Mouse (Mus musculus): ENCODE measurements around the gene Glp2r.

Gene Glp2r

GRCm38 (mm10) chr11:67663437-67663836 lies 107.5 kb downstream of the Glp2r start:
- no peak for DNase-seq (ENCODE audit: low read depth in 2 of 2, low spot score in 2 of 2)

GRCm38 (mm10) chr11:67661465-67661864 lies 109.5 kb downstream of the Glp2r start:
- DNase-seq (ENCODE audit: low read depth in 2 of 2, low spot score in 2 of 2), result no peak

DNA sequence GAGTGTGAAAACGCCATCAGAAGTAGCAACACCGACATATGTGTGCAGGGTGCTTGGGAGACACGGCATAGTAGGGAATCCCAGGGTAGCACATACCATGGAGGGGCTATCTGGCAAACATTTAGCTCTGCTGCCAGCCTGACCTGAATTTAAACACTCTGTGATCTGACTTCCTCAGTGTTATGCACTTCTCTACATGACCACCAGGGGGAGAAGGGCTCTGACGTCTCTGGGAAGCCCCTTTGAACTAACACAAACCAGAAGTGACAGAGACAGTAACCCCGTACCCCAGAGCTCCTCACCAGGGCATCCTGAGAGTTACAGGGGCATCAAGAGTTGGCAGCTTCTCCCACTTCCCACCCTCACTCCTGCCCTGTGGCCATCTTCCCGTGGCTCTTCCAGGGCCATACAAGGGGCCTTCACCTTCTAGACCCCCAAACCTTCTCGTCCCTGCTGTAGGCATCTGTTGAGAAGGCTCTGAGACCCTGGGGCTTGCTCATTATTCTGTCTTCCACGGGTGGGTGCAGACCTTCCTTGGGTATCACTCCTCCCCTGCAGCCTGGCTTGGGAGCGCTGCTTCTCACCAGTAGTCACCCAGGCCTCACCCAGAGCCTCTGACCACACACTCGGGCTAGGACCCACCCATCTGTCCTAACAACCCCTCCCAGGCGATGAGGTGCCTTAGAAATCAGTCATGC lies 113.1 kb downstream of the Glp2r start:
- no peak for DNase-seq (ENCODE audit: low read depth in 2 of 2, low spot score in 2 of 2)

DNA sequence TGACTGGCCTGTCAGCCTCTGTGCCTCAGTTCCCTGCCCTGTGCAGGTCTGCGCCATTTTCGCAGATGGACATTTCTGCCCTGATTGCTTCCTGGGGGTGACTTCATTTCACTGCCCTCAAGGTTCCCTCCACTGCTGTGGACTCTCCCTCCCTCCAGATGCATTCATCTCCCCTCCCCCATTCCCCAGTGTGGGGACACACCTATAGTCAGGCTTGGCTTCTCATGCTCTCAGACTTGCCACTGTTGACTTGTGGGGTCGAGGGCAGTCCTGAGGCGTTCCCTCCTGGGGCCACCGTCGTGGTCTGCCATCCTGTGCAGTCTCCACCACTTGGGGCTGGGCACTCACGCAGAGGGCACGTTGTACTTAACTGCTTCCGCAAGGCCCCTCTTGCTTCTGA lies 114.1 kb downstream of the Glp2r start:
- no peak for DNase-seq (ENCODE audit: low read depth in 2 of 2, low spot score in 2 of 2)

DNA sequence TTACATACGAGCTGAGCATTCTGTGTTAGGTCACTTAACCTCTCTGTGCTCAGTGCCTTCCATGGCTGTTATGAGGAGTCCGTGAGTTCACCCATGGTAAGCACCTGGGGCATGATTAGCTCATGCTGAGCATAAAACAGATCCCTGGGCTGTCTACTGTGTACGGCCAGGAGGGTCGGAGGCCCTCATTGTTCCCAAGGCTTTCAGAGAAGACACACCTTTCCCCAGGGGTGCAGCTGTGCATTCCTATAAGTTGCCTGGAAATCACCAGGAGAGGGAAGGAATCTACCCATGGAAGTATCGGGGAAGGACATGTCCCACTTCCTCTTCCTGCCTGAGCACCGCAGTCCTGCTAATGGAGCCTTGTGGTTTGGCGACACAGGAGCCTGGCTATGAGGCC lies 114.6 kb downstream of the Glp2r start:
- DNase-seq (ENCODE audit: low read depth in 2 of 2, low spot score in 2 of 2), result no peak

DNA sequence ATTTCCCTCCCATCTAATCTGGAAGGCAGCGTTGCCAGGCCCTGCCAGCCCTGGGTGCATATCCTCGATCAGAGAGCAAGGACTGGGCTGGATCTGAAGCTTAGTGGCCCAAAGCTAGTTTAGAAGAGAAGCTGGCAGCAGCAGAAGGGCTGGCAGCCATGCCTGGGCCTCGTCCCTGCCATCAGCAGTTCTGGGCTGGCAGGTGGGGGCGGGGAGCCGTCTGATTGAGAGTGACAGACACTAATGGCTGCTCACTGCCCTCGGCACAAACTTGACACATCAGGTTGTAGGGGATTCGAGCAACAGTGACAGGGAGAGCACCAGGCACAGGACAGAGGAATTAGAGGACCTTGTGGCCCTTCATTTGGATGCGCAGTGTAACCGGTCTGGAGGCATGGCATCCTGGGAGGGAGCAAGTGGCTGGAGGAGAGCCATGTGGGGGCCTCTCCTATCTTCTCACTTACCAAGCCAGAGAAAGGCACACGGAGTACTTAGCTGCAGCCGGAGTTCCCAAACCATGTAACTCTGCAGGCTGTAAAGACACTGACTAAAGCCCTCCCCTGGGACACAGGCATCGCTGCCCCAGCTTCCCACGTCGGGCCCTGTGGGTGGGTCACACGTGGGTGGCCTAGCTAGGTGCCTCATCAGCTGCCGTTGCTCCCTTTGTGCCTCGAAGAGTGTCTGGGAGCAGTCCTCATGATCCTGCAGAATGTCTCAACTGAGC lies 115.6 kb downstream of the Glp2r start:
- no peak for DNase-seq (ENCODE audit: low read depth in 2 of 2, low spot score in 2 of 2)

GRCm38 (mm10) chr11:67654514-67654913 lies 116.4 kb downstream of the Glp2r start:
- no peak for DNase-seq (ENCODE audit: low read depth in 2 of 2, low spot score in 2 of 2)

DNA sequence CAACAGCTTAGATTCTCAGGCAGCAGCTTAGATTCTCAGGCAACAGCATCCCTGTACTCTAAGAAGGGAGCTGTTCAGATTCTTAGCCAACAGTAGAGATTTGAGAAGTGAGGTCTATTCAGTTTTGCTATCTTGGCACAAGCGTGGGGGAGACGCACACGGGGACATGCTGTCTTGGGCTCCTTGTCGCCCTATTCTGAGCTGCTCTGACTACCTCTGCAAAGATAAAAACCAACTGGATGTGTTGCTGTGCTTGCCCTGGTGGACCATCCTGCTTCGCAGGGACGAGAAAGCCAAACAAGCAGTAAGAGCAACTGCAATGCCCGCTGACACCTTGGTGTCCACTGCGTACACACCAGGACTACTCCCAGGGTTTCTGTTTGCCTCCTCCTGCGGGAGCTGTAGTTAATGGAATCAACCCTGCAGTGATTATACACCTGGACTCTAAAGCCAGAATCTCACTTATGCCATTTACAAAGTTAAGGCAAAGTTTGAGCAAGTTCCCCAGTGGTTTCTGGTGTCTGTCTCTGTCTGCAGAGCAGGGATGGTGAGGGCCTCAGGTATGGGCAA lies 117.3 kb downstream of the Glp2r start:
- no peak for DNase-seq (ENCODE audit: low read depth in 2 of 2, low spot score in 2 of 2)

DNA sequence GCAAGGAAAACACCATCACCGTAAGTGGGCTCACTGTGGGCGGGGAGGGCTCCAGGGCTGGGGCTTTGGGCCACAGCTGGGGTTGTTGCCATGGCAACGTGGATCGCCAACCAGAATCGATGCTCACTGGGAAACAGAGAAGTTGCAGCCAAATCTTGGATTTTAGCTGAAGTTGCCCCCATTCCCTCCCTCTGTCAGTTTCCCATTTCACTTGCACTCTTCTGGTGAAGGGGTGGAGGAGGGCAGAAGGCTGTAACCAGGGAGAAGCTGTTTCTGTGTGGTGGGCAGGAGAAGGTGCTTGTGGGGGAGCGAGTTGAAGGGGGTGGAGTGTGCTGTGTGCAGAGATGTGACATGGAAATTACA lies 118.1 kb downstream of the Glp2r start:
- no peak for DNase-seq (ENCODE audit: low read depth in 2 of 2, low spot score in 2 of 2)

DNA sequence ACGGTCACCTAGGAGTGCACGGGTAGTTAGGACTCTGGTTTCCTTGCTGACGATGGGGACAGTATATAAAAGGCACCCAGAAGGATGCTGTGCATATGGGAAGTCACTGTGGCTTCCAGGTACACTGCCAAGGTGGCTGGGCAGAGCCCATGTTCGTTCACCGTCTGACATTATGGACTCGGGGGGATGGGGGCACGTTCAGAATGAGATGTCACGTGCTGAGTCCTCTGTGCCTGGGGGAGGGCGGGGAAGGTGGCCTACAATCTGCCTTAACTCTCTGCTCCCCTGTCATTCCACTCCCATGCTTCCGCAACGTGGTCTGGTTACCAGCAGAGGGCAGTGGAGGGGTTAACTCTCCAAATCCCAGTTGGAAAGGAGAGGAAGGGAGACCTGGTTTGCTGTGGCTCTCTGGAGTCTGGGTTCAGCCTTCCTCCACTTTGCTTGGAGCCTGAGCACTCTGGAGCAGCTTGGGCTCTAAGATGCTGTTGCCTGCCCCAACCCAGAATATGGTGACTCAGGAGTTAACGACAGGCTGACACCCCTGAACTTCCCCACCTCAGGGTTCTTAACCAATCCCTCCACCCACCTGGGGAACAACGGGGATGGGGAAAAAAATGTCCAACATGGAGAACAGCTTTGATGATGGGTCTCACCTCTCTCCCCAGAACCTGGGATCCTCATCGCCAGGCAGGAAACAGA lies 118.6 kb downstream of the Glp2r start:
- no peak for DNase-seq (ENCODE audit: low read depth in 2 of 2, low spot score in 2 of 2)

GRCm38 (mm10) chr11:67651731-67652130 lies 119.2 kb downstream of the Glp2r start:
- DNase-seq (ENCODE audit: low read depth in 2 of 2, low spot score in 2 of 2), result no peak

DNA sequence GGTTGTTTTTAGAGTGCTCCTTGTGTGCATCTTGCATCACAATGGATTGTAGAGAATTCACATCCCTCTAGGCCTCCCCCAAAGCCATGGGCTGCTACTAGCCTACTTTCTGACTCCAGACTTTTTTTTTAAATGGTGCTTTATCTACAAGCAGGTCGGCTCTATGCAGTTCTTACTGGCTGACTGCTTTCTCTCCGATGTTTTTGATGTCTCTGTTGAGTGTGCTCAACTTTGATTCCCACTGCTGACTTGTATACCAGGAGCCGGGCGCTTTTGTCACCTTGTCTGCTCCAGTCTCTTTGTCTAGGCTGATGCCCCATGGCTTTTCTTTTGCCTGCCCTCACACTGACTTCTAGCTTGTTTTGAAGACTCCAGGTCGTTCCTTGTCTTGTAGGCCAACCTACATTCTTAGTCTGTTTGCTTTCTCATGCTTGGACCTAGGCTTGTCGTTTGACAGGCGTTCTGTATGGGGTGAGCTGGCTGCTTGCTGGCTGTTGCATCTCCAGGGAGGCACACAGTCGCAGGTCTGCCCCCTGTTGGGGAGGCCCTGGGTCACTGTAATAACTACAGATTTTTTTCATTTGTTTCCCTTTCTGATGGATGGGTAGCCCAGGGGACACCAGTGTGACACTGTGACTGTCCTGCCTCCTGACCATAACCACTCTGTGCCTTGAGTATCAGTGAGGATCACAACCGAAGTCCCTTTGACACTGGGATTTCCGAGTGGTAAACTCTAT lies 120.8 kb downstream of the Glp2r start:
- no peak for DNase-seq (ENCODE audit: low read depth in 2 of 2, low spot score in 2 of 2)

GRCm38 (mm10) chr11:67648651-67649407 lies 122.1 kb downstream of the Glp2r start:
- DNase-seq (ENCODE audit: low read depth in 2 of 2, low spot score in 2 of 2), result no peak

DNA sequence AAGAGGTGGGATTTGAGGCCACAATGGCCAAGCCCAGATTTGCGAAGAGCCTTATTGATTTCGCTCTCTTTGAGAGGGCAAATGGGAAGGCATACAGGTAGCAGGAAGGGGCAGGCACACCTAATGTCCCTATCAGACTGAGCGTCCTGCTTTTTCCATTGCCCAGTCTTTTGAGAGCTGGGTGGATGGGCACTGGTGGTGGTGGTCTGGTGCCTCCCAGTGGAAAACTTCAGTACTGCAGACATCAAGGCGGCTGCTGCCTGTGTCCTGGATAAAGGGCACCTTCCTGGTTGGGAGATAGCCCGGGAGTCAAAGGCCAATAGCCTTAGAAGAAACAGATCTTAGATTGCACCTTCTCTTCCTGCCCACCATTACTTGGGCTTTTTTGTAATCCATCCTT lies 123.2 kb downstream of the Glp2r start:
- DNase-seq (ENCODE audit: low read depth in 2 of 2, low spot score in 2 of 2), result no peak

- no peak for DNase-seq (ENCODE audit: low read depth in 2 of 2, low spot score in 2 of 2)
Observed at GRCm38 (mm10) chr11:67644632-67645149, 126.3 kb downstream of the Glp2r start.

DNA sequence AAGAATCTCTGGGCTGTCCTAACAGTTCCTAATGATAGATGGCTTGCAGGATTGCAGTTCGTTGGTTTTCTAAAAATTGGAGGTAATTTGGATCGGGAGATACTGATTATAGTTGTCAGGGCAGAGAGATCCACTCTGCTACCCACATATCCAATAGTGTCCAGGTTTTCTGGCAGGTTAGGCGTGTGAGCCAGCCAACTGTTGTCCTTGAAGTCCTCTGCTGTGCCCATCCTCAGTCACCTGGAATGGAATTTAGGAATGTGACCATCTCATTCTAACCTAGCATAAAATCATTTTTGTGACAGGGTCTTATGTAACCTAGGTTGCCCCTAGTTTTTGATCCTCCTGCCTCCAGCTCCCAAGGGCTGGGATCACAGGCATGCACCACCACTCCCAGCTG lies 127.5 kb downstream of the Glp2r start:
- no peak for DNase-seq (ENCODE audit: low read depth in 2 of 2, low spot score in 2 of 2)

DNA sequence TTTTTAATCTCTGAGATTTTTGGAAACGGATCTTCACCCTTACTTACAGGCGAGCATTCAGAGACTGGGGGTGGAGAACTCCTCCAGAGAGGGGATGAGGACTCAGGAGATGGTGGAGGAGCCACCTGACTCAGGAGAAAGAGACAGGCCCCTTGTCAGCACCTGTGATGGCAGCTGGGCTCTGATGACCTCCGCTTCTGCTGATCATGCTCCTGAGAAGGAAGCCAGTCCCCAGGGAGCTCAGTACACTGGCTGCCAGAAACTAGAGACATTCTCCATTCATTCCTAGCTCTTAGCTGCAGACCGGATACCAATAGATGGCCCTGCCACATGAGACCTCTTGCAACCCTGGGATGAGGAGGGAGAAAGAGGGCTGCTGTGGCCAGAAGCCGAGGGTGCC lies 128.1 kb downstream of the Glp2r start:
- no peak for DNase-seq (ENCODE audit: low read depth in 2 of 2, low spot score in 2 of 2)

DNA sequence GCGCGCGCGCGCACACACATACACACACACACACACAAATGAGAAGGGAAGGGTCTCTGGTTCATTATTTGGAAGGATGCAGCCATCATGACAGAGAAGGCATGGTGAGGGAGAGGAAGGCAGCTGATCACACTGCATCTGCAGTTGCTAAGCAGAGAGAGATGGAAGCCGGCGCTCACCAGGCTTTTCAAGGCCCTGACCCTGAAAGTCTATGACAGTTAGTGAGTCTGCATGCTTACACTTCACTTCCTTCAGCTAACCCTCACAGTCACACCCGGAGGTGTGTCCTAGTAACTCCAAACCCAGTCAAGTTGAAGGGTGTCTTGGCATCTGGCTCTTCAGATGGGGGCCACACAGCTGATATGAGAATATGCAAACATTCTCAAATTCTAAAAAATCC lies 128.5 kb downstream of the Glp2r start:
- DNase-seq (ENCODE audit: low read depth in 2 of 2, low spot score in 2 of 2), result no peak

- DNase-seq (ENCODE audit: low read depth in 2 of 2, low spot score in 2 of 2), result no peak
Observed at GRCm38 (mm10) chr11:67640299-67640698, 130.7 kb downstream of the Glp2r start.

DNA sequence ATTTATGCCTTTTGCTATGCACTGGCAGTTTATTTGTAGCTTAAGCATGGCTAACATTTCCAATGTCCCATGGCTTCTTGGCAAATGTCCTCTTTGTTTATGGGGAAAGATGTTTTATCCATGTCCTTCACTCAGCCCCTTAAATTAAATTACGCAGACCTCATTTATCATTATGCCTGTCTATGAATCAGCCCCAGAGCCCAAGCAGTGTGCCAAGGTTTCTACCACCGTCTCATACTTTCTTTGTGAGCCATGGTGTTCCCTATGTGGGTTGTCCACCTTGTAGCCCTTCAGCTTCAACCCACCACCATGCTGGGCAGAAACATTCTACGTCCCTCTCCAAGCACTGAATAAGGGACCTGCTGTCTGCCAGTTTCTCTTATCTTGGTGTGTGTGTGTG lies 132.6 kb downstream of the Glp2r start:
- no peak for DNase-seq (ENCODE audit: low read depth in 2 of 2, low spot score in 2 of 2)
